Mouse (Mus musculus) lung, adult 18-20 months (tissue): ENCODE measurements at regions not wholly inside any gene's neighbourhood (a gene's known extent, or its start where the extent isn't known, plus 50 kb on each side); places are given as distances from the start of the nearest gene placed in this dataset.

Experiments
- DNase-seq, 2 experiments: peaks; one replicate each; pipeline ENCODE4 v3.0.0; 2022; ENCODE audit warnings: mixed read lengths in 2 of 2

DNA sequence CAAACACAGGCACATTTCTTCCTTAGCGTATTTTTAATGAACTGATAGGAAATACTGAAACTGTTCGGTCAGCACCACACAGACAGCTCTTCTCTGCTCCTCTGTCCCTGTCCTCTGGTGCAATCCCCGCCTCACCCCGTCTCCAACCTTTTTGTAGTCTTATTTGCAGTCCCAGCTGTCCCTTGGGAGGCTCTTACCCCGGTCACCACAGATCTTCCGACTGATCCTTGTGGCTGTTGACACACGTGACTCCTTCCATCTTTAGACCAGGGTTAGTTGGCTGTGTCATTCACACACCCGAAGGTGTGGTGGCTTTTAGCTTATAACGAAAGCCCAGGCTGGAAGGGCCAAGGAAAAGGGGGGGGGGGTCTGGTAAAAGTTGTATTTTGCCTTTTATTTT, 56.4 kb downstream of the Cyp26a1 start:
- DNase-seq: no peak

DNA sequence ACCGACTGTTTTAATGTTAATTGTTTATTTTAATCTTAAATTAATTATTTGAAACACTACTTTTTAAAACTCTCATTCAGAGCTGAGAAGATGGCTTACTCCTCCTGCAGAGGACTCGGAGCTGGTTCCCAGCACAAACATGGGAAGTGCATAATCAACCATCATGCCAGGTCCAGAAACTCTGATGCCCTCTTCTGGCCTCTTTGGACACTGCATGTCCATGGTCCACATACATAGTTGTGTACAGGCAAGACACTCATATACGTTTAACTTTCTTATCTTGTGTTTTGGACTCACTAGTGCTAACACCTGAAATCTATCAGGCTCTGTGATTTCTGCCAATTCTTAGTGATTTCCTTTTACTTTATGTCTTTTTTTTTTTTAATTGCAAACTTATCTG, 57.8 kb downstream of the Cyp26a1 start:
- DNase-seq: no peak

DNA sequence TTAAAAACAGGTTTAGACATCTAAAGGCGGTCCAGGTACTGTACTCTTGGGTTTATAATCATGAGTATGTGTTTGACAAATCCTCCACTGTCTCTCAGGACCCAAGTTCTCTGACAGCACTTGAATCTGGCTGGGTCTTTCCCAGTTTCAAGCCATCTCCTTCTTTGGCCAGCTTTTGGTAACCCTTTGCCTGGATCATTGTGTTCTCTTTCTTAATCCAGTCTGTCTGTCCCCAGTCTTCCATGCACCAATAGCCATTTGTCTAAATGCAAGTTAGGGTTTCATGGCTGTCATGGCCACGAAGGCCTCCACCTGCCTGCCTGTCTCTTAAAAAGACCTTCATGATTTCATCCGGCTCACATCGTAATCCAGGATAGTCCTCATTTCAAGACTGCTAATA, 71.8 kb downstream of the Cyp26a1 start:
- no peak for DNase-seq

DNA sequence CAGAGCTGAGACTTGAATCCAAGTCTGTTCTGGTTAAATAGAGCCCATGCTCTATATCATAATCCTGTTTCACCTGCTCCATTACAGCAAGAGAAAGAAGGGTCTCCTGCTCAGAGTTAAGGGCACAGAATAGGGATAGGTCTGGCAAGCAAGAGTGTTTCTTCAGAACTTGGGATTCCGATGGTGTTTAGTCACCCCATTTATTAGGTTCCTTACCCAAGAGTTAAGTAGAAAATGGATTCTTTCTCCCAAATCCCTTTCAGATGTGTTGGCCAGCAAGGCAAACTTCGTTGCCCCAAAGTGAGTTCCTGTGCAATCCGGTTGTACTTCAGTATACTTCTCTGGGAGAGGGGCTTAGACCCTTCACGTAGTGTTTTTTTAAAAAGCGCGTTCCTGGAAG, 74.4 kb downstream of the Cyp26a1 start:
- no peak for DNase-seq

DNA sequence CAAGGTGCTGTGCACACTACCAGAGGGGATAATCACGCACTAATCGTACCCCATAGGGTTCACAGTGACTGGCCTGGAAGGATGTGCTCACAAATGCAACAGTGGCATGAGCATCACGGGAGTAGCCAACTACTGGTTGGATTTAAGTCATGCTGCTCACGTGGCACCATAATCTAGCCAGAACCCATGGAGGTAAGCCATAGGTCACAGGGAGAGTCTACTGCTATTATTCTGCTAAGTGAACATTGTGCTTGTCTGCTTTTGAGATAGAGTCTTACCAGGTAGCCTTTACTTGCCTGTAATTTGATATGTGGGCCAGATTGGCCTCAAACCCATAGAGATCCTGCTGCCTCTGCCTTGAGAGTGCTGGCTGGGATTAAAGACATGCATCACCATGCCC, 77.0 kb downstream of the Cyp26a1 start:
- DNase-seq: no peak

DNA sequence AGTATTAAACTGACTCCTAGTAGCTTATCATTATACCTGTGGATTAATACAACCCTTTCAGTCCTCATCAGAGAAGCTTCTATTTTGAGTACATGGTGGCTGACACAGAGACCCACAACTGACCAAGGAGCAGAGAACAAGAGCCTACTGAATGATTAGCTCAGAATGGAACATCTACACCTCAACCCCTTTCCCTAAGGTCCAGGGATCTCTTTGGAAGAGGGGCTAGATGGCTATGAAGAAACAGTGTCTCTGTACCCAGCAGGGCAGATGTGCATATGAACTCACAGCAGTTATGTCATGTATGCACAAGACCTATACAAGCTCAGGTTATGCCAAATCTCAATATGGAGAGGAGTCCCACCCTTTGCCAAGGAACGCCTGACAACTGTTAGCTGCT, 77.4 kb downstream of the Cyp26a1 start:
- no peak for DNase-seq

DNA sequence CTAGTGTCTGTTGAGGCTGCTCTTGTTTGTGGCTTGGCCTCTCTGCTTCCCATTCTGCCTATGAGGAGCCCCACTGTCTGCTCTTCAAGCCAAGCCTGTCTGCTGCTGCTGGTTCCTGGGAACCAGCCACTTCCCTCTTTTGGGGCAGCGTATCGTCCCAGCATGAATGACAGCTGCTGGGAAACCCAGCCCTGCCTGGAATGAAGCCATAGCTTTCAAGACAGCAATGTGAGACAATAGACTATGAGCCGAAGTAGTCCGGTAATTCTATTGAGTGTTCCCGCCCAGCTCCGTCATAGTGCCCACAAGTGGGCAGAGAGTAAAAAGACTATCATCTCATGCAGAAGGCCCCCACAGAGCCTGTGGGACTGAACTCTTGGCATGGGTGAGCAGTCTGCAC, 80.4 kb downstream of the Cyp26a1 start:
- DNase-seq: peak in 1 of 2 experiments; percentile 2

DNA sequence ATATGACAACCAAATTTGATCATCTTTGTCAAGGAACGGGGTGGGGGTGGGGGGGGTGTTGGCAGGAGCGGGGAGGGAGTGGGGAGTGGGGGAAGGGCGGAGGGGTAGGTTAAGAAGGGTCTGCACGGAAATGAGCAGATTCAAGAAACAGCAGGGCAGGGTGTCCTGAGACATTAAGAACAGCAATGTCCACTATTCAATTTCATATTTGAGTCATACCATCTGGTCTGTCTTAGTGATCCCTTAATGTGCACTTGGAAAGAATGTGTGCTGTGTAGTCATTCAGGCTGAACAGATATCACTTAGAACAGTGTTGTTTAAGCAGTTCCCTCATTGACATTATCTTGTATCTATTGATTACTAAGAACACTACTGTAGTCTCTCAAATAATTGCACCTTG, 81.0 kb downstream of the Cyp26a1 start:
- DNase-seq: no peak

DNA sequence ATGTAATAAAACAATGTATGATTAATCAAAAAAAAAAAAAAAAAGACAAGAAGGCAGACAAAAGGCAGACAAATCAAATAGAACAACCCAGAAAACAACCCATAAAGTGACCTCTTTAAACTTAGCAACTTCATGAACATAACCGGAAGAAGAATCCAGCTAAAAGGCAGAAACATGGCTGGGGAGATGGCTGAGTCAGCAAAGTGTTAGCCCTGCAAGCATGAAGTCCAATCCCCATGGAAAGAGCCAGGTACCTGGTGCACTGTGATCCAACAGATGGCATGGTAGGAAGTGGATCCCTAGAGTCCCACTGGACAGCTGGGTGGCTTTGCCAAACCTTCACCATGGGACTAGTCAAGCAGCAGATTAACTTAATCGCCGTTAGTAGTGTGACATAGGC, 90.9 kb downstream of the Cyp26a1 start:
- no peak for DNase-seq

DNA sequence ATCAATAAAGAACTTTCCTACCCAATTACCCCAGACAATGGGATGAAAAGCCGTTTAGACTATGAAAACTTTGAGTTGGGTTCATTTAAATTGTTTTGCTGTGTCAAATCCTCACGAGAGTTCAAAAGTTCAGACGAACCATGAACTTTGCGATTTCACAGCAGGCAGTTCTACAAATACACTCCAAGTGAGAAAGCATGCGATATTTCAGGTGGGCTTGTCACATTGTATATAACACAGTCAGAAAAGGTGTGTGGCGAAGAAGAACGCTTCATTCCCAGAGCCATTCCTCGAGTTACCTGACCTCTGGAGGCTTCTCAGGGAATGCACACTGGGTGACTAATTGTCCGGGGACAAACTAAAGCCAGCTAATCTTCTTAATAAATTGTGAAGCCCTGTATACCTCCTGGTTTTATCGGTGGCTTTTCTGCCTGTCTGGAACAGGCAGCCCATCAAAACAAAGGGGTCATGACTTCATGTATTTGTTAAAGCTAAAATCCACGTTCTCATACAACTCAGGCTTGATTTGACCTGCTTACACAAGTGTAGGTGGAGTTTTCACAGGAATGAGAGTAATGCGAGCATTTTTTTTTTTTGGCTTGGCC, 92.1 kb downstream of the Cyp26a1 start:
- no peak for DNase-seq

DNA sequence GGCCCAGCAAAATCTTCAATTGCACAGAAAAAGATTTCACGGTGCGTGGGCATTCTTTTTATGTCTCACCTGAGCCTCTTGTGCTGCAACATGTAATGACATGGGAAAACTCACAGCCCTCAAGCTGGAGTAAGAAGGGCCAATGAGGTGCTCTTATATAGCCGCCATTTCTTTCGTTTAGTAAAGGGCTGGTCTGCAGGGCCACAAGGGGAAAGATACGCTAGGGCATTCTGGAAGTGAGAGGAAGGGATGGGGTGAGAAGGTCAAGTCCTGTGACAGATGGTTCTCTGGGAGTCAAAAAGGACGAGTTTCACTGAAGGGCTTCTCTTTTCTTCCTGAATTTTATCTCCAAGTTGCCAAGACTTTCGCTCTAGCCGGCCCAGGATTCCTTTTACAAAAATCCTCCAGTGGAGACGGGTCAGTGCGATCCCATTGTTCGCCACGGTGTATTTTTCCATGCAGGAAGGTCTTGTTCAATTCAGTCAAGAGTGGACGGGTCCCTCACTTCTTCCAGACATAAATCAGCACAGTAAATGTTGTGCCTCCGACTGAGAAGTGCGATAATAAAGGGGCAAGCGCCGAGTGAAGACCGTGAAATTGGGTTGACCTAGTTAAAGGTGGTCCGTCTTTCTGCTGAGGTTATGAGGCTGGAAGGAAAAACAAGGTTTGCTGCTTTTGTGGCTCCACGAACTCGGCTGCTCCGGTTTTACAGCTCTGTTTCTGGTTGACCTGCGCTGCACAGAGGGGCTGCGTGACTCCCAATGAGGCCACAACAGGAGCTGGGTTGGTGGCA, 92.9 kb downstream of the Cyp26a1 start:
- no peak for DNase-seq

DNA sequence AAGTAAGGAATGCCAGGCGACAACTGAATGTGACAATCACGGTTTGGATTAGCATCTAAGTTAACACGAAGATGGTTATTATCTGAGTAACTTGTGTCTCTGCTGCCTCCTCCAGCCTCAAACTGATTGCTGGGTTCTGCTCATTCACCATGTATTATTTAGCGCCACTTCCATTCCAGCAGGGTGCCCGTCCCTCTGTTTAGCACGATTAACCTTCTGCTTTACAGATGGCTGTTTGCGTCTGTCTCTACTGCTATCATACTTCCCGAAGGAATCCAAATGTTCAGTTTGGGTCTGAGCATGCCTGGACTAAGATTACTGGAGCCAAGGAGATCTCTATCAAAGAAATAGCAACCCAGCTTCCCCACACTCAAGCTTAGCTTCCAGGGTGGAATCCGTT, 95.6 kb downstream of the Cyp26a1 start:
- no peak for DNase-seq

DNA sequence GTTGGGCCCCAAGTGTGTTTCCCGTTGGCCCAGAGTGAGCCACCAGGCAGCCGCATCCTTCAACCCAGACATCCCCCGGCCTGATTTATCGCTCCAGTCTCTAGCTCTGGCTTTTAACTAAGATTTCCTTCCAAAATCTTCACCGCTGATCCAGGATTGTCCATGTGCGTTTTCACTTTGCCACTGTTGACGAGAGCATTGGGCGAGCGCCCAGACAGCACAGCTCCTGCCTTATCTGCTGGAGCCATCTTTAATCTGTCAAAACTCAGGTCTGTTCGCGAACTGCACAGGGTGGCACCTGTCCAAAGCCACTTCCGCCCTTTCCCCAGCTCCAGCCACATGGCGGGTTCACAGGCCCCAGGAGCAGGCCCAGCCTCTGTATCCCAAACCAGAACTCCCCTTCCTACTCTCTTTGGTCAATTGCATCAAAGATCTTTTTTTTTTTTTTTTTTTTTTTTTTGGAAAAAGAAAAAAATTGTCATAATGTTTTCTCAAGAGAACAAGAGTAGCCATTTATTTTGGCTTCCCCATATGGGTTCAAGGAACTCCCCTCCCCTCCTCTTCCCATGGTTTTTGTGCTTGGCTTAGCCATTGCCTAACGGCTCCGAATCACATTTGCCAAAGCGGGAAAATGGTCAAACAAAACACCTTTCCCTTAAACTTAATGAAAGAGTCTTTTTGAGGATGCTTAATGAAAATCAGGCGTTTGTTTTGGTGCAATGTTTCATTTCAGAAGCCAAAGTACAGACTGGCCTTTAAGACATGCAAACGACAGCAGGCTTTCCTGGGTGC, 98.2 kb downstream of the Cyp26a1 start:
- DNase-seq: no peak

DNA sequence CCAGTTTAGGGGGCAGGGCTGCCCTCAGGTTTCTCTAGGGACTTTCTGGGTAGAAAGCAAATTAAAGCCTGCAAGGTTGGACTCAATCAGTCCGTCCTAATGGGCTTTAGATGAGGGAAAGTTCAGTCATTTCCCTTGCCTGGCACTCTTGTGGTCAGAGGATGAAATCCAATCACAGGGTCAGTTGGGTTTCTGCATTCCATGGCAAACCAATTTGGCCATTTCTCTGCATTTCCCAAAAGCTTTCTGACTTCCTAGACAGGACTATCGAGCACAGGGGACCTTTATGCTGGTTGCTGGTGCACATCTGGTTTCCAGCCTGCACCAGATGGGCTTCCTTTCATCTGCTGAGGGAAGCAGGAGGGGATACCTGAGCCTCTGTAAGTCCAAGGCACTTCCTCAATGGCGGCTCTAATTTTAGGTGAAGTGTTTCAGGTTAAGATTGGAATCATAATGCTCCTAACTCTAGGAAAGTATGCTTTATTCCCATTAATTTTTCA, 102.6 kb downstream of the Cyp26a1 start:
- DNase-seq: no peak

DNA sequence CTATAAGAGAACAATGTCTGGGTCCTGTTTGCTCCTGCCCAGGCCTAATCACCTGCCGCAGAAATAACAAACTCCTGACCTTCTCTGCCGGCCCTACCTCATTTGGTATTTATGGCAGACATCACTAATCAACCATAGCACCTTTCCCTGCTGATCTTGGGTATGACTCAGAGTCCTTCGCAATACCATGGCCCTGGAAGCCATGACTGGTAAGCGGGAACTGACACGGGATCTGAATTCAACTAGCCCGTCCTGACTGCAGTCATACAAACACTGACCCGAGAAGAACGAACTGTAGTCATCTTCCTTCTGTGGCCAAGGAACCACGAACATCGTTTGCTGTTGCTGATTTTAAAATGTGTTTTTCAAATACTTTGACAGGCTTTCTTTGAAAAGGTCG, 112.1 kb downstream of the Cyp26a1 start:
- DNase-seq: no peak

DNA sequence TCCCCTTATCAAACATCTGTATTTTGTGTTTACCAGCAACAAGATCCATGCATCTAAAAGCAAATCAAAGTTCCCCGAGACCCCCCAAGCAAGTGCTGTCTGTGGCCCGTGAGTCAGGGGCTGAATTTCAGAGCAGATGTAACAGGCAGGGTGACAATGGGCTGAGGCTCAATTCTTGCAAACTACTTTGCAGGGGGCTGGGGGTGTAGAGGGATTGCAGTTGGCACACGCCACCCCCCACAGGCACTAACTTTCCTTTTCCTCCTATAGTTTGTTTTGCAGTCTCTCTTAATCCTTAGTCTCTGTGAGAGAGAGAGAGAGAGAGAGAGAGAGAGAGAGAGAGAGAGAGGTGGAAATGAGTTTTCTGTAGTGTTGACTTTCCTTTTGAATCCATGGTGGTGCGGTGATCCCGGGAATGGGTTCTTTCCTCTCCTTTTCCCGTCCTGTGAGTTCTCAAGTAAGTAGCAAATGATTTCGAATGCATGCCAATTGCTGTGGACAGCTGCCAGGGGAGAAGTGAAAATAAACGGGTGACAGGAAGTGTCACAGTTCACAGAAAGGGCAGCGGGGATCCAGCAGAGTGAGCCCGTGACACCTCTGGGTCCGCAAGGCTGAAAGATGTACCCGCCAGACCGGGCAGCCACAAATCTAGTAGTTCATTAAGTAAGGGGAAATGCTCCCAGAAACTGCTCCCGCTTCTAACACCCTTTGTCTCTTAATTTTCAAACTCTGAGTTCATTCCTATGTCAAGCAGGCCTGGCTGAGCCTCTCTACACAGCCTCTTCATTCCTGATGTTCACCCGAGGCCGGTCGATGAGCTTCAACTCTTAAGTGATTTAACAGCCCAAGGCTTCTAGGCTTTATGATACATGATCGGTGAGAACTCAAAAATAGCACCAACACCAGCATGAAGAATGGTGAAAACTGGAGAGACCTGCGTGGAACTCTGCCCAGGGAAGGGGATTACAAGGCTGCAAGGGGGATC, 116.8 kb downstream of the Cyp26a1 start:
- DNase-seq: peak; percentile 17 to 26

DNA sequence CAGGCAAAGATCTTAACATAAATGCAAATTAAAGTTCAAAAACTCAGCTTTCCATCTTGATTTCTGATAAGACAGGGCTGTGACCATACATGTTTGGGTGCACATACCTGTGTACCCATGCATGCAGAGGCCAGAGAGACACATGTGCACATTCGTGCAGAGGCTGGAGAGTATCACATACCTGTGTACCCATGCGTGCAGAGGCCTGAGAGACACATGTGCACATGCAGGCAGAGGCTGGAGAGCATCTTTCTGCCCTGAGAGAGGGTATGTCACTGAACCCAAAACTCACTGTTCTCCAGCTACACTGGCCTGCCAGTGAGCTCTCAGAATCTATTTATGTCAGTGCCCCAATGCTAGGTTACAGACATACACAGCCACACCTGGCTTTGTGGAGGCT, 118.0 kb downstream of the Cyp26a1 start:
- DNase-seq: no peak

DNA sequence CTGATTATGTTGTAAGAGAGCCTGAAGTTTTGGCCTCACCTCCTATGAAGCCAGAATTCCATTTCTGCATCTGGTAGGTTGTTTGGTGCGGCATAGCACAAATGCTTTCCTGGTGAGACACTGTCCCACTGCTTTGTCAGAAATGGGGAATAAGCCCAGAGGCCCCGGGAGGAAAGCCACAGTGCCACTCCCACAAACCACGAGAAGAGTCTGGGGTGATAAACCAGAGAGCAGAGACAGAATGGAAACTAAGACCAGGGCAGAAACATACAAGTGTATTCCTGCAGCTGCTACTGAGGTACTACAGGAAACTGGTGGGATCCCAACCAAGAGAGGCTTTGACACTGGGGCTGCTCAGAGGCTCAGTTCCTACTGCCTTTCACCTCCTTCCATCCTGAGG, 123.6 kb downstream of the Cyp26a1 start:
- DNase-seq: no peak

DNA sequence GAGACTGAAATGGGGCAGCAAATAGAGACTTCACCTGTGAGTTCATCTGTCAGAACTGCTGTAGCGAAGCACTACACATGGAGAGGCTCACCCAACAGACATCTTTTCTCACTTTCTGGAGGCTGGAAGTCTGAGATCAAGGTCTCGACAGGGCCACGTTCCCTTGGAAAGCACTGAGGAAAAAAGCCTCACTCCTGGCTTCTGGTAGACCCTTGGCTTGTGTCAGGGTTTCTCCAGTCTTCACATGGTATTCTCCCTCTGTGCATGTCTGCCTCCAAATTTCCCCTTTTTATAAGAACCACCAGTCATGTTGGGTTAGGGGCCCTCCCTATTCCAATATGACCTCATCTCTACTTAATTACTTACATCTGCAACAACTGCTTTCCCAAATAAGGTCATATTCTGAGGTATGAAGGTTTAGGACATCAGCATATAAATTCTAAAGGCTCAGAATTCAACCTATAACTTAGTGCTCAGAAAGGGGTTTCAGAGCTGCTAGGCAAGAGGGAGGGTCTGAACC, 124.1 kb downstream of the Cyp26a1 start:
- no peak for DNase-seq

DNA sequence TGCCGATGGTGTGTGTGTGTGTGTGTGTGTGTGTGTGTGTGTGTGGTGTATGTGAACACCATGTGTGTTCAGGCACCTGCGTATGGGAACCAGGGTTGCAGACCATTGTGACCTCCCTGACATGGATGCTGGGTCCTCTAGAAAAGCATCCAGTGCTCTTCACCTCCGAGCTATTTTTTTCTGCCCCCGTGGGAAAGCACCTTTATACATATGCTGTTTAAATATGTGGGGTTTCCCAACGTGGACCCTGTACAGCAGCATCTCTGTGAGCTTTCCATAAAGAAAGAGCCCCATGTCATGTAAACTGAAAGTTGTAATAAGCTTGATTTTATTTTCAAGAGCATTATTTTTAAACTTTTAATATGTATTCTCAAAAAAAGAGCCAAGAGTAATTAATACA, 126.6 kb downstream of the Cyp26a1 start:
- DNase-seq: no peak

DNA sequence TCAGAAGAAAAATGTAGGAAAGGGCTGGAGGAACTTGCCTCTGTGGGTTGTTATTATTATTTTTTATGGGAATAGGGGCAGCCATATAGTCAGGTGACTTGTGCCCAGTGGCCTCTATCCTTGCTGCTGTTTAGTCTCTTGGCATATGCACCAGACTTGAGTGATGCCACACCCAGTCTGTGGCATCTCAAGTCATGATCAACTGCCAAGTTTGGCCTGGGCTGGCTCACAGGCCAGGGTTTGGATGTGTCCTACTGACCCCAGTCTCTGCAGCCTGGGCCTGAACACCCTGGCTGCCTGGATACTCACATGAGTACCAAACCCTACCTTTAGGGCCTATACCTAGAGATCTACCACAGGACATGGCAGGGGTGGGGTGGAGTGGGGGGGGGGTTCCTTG, 133.8 kb downstream of the Cyp26a1 start:
- DNase-seq: no peak

DNA sequence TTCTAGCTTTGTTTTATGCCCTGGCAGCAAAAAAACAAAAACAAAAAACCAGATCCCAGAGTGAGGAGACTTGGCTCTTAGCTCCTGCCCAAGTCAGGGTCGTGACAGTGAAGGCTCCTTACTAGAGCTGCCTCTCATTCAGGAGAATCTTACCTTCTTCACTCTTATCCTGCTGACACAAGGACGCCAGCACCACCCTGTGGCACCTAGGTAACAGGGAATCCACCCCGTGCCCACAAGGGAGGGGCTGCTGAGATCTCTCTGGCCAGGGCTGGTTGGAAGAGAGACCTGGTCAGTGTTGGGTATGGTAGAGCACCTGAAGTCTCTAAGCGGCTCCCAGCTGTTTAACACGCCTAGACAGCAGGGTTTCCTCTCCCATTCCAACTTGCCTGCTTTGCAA, 139.3 kb downstream of the Cyp26a1 start:
- DNase-seq: no peak
